In the genomic region with DNA sequence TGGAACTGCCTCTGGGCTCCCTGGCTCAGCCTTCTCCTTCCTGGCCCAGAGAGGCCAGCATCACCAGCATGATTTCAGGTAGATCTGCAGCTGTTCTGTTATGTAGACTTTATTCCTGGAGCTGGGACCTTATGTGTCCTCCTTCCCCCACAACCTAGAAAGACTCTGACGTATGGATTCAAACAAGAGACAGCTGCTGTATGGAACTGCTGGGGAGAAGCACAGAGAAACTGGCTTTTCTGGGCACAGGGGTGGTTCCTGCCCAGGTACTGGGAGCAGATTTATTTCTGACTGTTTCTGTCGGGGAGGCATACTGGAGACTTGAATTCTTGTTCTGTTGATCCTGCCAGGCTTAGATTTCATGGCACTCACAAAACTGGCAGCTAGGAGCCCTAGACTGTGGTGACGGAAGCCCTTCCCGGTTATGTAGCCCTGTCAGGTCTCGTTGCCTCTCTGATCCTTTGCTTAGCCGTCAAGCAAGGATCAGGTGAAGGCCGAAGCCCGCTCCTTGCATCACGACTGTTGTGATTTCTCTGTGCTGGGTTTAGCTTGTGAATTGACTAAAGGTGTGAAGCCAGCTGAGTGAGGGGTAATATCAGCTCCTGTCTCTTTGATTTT, we compare ENCODE assay signal across 19 mouse cellular contexts. TPM values are rescaled to one million over a fixed set of nuclear protein-coding genes. Genes with fewer than 3 reads are reported as not detected.
DNase-seq lines count a peak whose midpoint lies in the region; ATAC-seq lines count a peak whose summit lies in the region.
"Had no signal": no experiment of that assay in that cellular context is flagged by ENCODE, and none has a peak within 500 bp of the region (broad histone marks: within the 10 kb centered on the region; RNA-seq: fewer than 3 reads in every experiment).

No protein-coding gene starts in this region.

- H3K9me3 ChIP-seq in embryonic facial prominence, embryonic 13.5 days = no peaks in the 10 kb centered on the region
- H3K9me3 ChIP-seq in embryonic facial prominence, embryonic 10.5 days = no peaks in the 10 kb centered on the region
- H3K9me3 ChIP-seq in heart, embryonic 10.5 days = no peaks in the 10 kb centered on the region
- H3K9me3 ChIP-seq: forebrain, embryonic 13.5 days; hindbrain, embryonic 15.5 days had no signal

- H3K36me3 ChIP-seq in embryonic facial prominence, embryonic 13.5 days = no peaks in the 10 kb centered on the region; the same call in 1 of the 2 replicates
- peaks cover 3% of the 10 kb centered on the region; the same call in 1 of the 2 replicates for H3K36me3 ChIP-seq in embryonic facial prominence, embryonic 10.5 days (replicated peaks)
- 0 out of 2 replicates have a peak, but pooled peaks cover 2% of the 10 kb centered on the region for H3K36me3 ChIP-seq in heart, embryonic 10.5 days
- H3K36me3 ChIP-seq: hindbrain, embryonic 15.5 days had no signal

- ATAC-seq in embryonic facial prominence, embryonic 13.5 days (ENCODE audit: insufficient number of reproducible peaks, insufficient read depth, low FRiP score, low TSS enrichment, low read depth) = no peak
- ATAC-seq: forebrain, embryonic 13.5 days; forebrain, postnatal 0 days; intestine, embryonic 16.5 days had no signal

- peaks cover 52% of the 10 kb centered on the region for H3K4me1 ChIP-seq in embryonic facial prominence, embryonic 13.5 days
- H3K4me1 ChIP-seq in embryonic facial prominence, embryonic 10.5 days = peaks cover 54% of the 10 kb centered on the region
- peaks cover 68% of the 10 kb centered on the region for H3K4me1 ChIP-seq in heart, embryonic 10.5 days

- peak overlapping the region; percentile 49; the same call in 1 of the 2 replicates for H3K9ac ChIP-seq in embryonic facial prominence, embryonic 13.5 days
- H3K9ac ChIP-seq: forebrain, embryonic 13.5 days; forebrain, postnatal 0 days; hindbrain, embryonic 15.5 days had no signal

- H3K4me2 ChIP-seq in embryonic facial prominence, embryonic 13.5 days = no peak overlapping the region
- H3K4me2 ChIP-seq: forebrain, embryonic 13.5 days; hindbrain, embryonic 15.5 days had no signal

- no peak overlapping the region for H3K4me3 ChIP-seq in embryonic facial prominence, embryonic 13.5 days
- H3K4me3 ChIP-seq in embryonic facial prominence, embryonic 10.5 days = no peak overlapping the region
- H3K4me3 ChIP-seq in heart, embryonic 10.5 days = no peak overlapping the region
- H3K4me3 ChIP-seq: forebrain, embryonic 13.5 days; hindbrain, embryonic 15.5 days had no signal

- WGBS in embryonic facial prominence, embryonic 13.5 days = 81% methylated on average over 9 of the region's 9 CpGs
- WGBS in embryonic facial prominence, embryonic 10.5 days = 87% methylated on average over 9 of the region's 9 CpGs
- 87% methylated on average over 9 of the region's 9 CpGs for WGBS in heart, embryonic 10.5 days

- no peak for DNase-seq in embryonic facial prominence, embryonic 10.5 days (ENCODE audit: low spot score)
- DNase-seq in heart, embryonic 10.5 days (ENCODE audit: low spot score) = no peak
- no peak for DNase-seq in heart, postnatal 25 days (ENCODE audit: low spot score)
- DNase-seq in right cerebral cortex, postnatal 14 days = peak; percentile 3
- DNase-seq in right cerebral cortex, postnatal 25 days = no peak
- no peak for DNase-seq in layer of hippocampus, adult 8-10 months (ENCODE audit: low spot score in 2 of 2)
- DNase-seq: adrenal gland, postnatal 10 days; B cell, adult 2 months; cerebellum, adult 11-12 months; cerebellum, adult 9-10 months; cerebellum, postnatal 25 days; forebrain, postnatal 0 days; gastrocnemius, postnatal 36 days; heart, adult 11 months; heart, postnatal 10 days had no signal

- intact Hi-C loops in heart, postnatal 25 days (cut with DNase I) = no loop called here

- no peak overlapping the region for H3K27ac ChIP-seq in embryonic facial prominence, embryonic 13.5 days
- H3K27ac ChIP-seq in embryonic facial prominence, embryonic 10.5 days (replicated peaks) = no peak overlapping the region; the same call in 1 of the 2 replicates
- 0 out of 2 replicates have a peak overlapping the region, but pooled peaks have one; percentile 7 for H3K27ac ChIP-seq in heart, embryonic 10.5 days
- H3K27ac ChIP-seq: forebrain, embryonic 13.5 days; hindbrain, embryonic 15.5 days had no signal

- no peaks in the 10 kb centered on the region for H3K27me3 ChIP-seq in embryonic facial prominence, embryonic 13.5 days
- H3K27me3 ChIP-seq in embryonic facial prominence, embryonic 10.5 days (replicated peaks; ENCODE audit: low read depth, poor library complexity, severe bottlenecking) = no peaks in the 10 kb centered on the region
- no peaks in the 10 kb centered on the region for H3K27me3 ChIP-seq in heart, embryonic 10.5 days (ENCODE audit: insufficient read depth, poor library complexity, severe bottlenecking)
- H3K27me3 ChIP-seq: forebrain, embryonic 13.5 days; hindbrain, embryonic 15.5 days had no signal

RNA-seq across cellular contexts. Expression of gene Slc9a1, which starts 34.2 kb away (rescaled TPM):
- 8.6 and 9.4 TPM in 2 replicates for polyA plus RNA-seq in embryonic facial prominence, embryonic 13.5 days (2015; fragmentation: Nextera tagmentation; extraction: Ambion mirVana)
- 8.6 and 9.0 TPM in 2 replicates for polyA plus RNA-seq in embryonic facial prominence, embryonic 10.5 days (2016; fragmentation: Nextera tagmentation; extraction: Ambion mirVana)
- 7.6 and 8.2 TPM in 2 replicates for polyA plus RNA-seq in heart, embryonic 10.5 days (2016; fragmentation: Nextera tagmentation; extraction: Ambion mirVana)
- total RNA-seq in heart, postnatal 25 days (2021) = 10 to 100 TPM; 16.3 to 20.0 TPM
- 10 to 100 TPM; 62.2 to 66.1 (median 65.1) TPM for total RNA-seq in layer of hippocampus, adult 8-10 months (2022)

RNA-seq across cellular contexts. Expression of gene Wdtc1, which starts 50.4 kb away (rescaled TPM):
- polyA plus RNA-seq in embryonic facial prominence, embryonic 13.5 days (2015; fragmentation: Nextera tagmentation; extraction: Ambion mirVana) = 13.9 and 14.3 TPM in 2 replicates
- 17.2 and 17.7 TPM in 2 replicates for polyA plus RNA-seq in embryonic facial prominence, embryonic 10.5 days (2016; fragmentation: Nextera tagmentation; extraction: Ambion mirVana)
- 13.4 and 14.2 TPM in 2 replicates for polyA plus RNA-seq in heart, embryonic 10.5 days (2016; fragmentation: Nextera tagmentation; extraction: Ambion mirVana)
- 10 to 100 TPM; 81.2 to 82.7 TPM for total RNA-seq in heart, postnatal 25 days (2021)
- total RNA-seq in layer of hippocampus, adult 8-10 months (2022) = 10 to 100 TPM; 65.1 to 85.8 (median 72.2) TPM
